ENCODE assay signal across 16 mouse cellular contexts in genomic region chr2:109298160-109298559, GRCm38 (mm10).
"Had no signal": no experiment of that assay in that cellular context is flagged by ENCODE, and none has a peak within 500 bp of the region (broad histone marks: within the 10 kb centered on the region; RNA-seq: fewer than 3 reads in every experiment).

No protein-coding gene starts in this region.

- H3K4me3 ChIP-seq: neural tube, embryonic 13.5 days; neural tube, embryonic 15.5 days; stomach, embryonic 15.5 days had no signal

- DNase-seq: retina, postnatal 1 day; right cerebral cortex, adult 18-20 months; right cerebral cortex, postnatal 14 days; right cerebral cortex, postnatal 25 days; right cerebral cortex, postnatal 4 days; spleen, adult 18-20 months; thymus, adult 18-20 months; thymus, adult 2 months; thymus, postnatal 14 days; thymus, postnatal 25 days; thymus, postnatal 36 days; thymus, postnatal 4 days had no signal

- H3K36me3 ChIP-seq: neural tube, embryonic 15.5 days had no signal

- H3K27me3 ChIP-seq: neural tube, embryonic 13.5 days; neural tube, embryonic 15.5 days; stomach, embryonic 15.5 days had no signal

- H3K9me3 ChIP-seq: neural tube, embryonic 13.5 days; neural tube, embryonic 15.5 days; stomach, embryonic 15.5 days had no signal

- H3K4me1 ChIP-seq: neural tube, embryonic 13.5 days; neural tube, embryonic 15.5 days; stomach, embryonic 15.5 days had no signal

- H3K4me2 ChIP-seq: neural tube, embryonic 13.5 days; neural tube, embryonic 15.5 days; stomach, embryonic 15.5 days had no signal

- H3K27ac ChIP-seq: neural tube, embryonic 13.5 days; neural tube, embryonic 15.5 days; stomach, embryonic 15.5 days; stomach, postnatal 0 days had no signal

- H3K9ac ChIP-seq: neural tube, embryonic 13.5 days; neural tube, embryonic 15.5 days; stomach, embryonic 15.5 days had no signal
